ENCODE assay signal across 10 mouse cellular contexts in the genomic region with DNA sequence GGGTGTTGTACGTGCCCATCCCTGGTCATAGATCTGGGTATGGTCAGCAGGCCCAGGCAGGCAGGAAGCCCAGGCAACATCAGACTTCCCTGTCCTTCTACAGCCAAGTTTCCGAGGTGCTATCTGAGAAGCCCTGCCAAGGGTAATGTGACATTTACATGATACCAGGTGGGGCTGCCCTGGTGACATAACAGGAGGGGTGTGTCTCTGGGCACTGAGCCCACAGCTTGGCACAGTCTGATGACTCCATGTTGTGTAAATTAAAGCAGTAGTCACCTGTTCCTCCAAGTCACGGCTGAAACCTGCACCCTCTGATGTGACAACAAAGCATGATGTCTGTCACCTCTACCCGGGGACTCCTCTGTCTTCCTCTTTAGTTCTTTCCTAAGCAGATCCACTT.
A peak's percentile ranks its signal among the peaks of the same experiment; 100 is the strongest.
DNase-seq lines count a peak whose midpoint lies in the region; ATAC-seq and TF ChIP-seq lines count a peak whose summit lies in the region.
"Had no signal": no experiment of that assay in that cellular context is flagged by ENCODE, and none has a peak within 500 bp of the region (broad histone marks: within the 10 kb centered on the region; RNA-seq: fewer than 3 reads in every experiment).

No protein-coding gene starts in this region.

- DNase-seq in liver, adult 2 months (ENCODE audit: extremely low read depth, low read depth, low spot score), result peak; percentile 74
- DNase-seq in gastrocnemius, adult 8-10 months (ENCODE audit: low spot score in 2 of 2), result peak; percentile 65 to 86
- DNase-seq in heart, postnatal 36 days, result peak; percentile 57 to 72
- DNase-seq in yolk sac, embryonic 10.5 days (ENCODE audit: low spot score), result no peak
- no peak for DNase-seq in layer of hippocampus, postnatal 10 days (ENCODE audit: low spot score in 2 of 2)

- H3K27ac ChIP-seq in liver, adult 2 months (replicated peaks; ENCODE audit: insufficient read depth, low read depth, low read length), result no peak overlapping the region
- H3K27ac ChIP-seq in liver, embryonic 12.5 days, result no peak overlapping the region
- H3K27ac ChIP-seq: heart, embryonic 13.5 days; limb, embryonic 13.5 days had no signal

- no peak overlapping the region for H3K4me3 ChIP-seq in liver, adult 2 months (ENCODE audit: insufficient read depth, low read depth, low read length)
- no peak overlapping the region for H3K4me3 ChIP-seq in liver, embryonic 12.5 days
- H3K4me3 ChIP-seq: heart, embryonic 13.5 days; limb, embryonic 13.5 days had no signal

- H3K27me3 ChIP-seq in liver, adult 2 months (ENCODE audit: control insufficient read depth, insufficient read depth, low read length), result no peaks in the 10 kb centered on the region
- H3K27me3 ChIP-seq in liver, embryonic 12.5 days (replicated peaks), result peaks cover 47% of the 10 kb centered on the region
- H3K27me3 ChIP-seq: limb, embryonic 13.5 days had no signal

- no peak overlapping the region for H3K4me2 ChIP-seq in liver, embryonic 12.5 days
- H3K4me2 ChIP-seq: heart, embryonic 13.5 days; limb, embryonic 13.5 days had no signal

- no peak for TF ChIP-seq CTCF in liver, adult 2 months (IDR thresholded peaks at IDR 0.05; ENCODE audit: low read depth, low read length)

- H3K9me3 ChIP-seq in liver, embryonic 12.5 days (replicated peaks), result no peaks in the 10 kb centered on the region
- H3K9me3 ChIP-seq: heart, embryonic 13.5 days; limb, embryonic 13.5 days had no signal

- intact Hi-C loops in heart, postnatal 36 days (cut with DNase I), result no loop called here

- TF ChIP-seq POLR2A in liver, adult 2 months (IDR thresholded peaks at IDR 0.05; ENCODE audit: extremely low read depth, insufficient read depth, low read length), result no peak

- ATAC-seq in liver, embryonic 12.5 days, result no peak
- ATAC-seq in megakaryocyte-erythroid progenitor cell, adult 5-6 weeks (replicated peaks; ENCODE audit: low FRiP score, low TSS enrichment, poor library complexity, severe bottlenecking), result peak; percentile 42
- no peak for ATAC-seq in frontal cortex, adult (ENCODE audit: low TSS enrichment)

- WGBS in liver, adult 2 months, result 17% methylated on average over 4 of the region's 4 CpGs
- WGBS in liver, embryonic 12.5 days (ENCODE audit: insufficient replicate concordance), result 54% methylated on average over 4 of the region's 4 CpGs

- H3K36me3 ChIP-seq in liver, adult 2 months (ENCODE audit: control insufficient read depth, insufficient read depth, low read length), result no peaks in the 10 kb centered on the region
- no peaks in the 10 kb centered on the region for H3K36me3 ChIP-seq in liver, embryonic 12.5 days
- H3K36me3 ChIP-seq: heart, embryonic 13.5 days; limb, embryonic 13.5 days had no signal

- H3K4me1 ChIP-seq in liver, adult 2 months (ENCODE audit: control insufficient read depth, insufficient read depth, low read length), result peaks cover 15% of the 10 kb centered on the region
- peaks cover 11% of the 10 kb centered on the region for H3K4me1 ChIP-seq in liver, embryonic 12.5 days
- H3K4me1 ChIP-seq: limb, embryonic 13.5 days had no signal

- no peak overlapping the region for H3K9ac ChIP-seq in liver, adult 2 months (ENCODE audit: low read depth, low read length)
- H3K9ac ChIP-seq in liver, embryonic 12.5 days, result no peak overlapping the region
- H3K9ac ChIP-seq: heart, embryonic 13.5 days; limb, embryonic 13.5 days had no signal

- H3K79me2 ChIP-seq in liver, adult 2 months (ENCODE audit: control insufficient read depth, insufficient read depth, low read length), result peaks cover 19% of the 10 kb centered on the region; the same call in 1 of the 2 replicates

Comparison
In these comparisons a context has a peak if more than half of its experiments do, and no peak if none do; other contexts are left out.
1. DNase-seq: peak in liver, adult 2 months (single experiment), gastrocnemius, adult 8-10 months (2 of 2) and heart, postnatal 36 days (2 of 2); none in yolk sac, embryonic 10.5 days (single experiment) and layer of hippocampus, postnatal 10 days (0 of 2).